Mouse (Mus musculus): Measurements from ENCODE around the gene Icam1.

DNA sequence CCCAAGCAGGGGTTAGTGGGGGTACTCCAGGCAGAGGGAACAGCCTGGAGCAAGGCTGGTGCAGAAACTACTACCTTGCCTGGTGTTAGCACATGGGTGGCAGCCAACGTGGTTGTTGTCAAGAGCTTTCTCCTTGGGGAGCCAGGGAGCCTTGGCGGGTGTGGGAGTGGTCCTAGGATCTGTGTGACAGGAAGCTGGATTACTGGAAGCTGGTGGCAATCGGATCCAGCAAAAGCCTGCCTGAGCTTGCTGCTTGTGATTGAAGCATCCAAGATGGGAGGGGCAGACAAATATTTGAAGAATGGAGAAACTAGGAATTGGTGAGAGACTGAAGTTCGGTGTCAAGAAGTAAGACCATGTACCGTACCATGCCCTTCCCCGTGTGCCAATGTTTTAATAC lies 6.5 kb downstream of the Icam1 start:
- TF ChIP-seq CTCF (IDR thresholded peaks at IDR 0.05; ENCODE audit: borderline replicate concordance, insufficient read depth, low read depth, low read length) (no peak), POLR2A (IDR thresholded peaks at IDR 0.05; ENCODE audit: borderline replicate concordance, insufficient read depth, low read length) (no peak)

All from cerebellum, adult 2 months (tissue).